Mouse (Mus musculus) G1E (cell line): Measurements from ENCODE around the gene Fblim1. TPM values are rescaled to one million over a fixed set of nuclear protein-coding genes. Genes with fewer than 3 reads are reported as not detected.
A peak's percentile ranks its signal among the peaks of the same experiment; 100 is the strongest.

Source experiments
- ATAC-seq: 2 replicates; pipeline ENCODE4 v1.8.0; 2016; ENCODE audit warnings: mild to moderate bottlenecking; ENCODE audit not compliant: insufficient number of reproducible peaks, poor library complexity, low FRiP score, severe bottlenecking; ENCODE audit errors: extremely low read depth
- DNase-seq: peaks from one replicate; pipeline ENCODE4 v3.0.0; 2012; ENCODE audit warnings: low spot score
- H3K27me3 ChIP-seq: 2 replicates; pipeline ENCODE4 v1.6.1; 2012; ENCODE audit warnings: mild to moderate bottlenecking, low read length, inconsistent platforms; ENCODE audit not compliant: insufficient read depth
- H3K36me3 ChIP-seq: replicated peaks from 2 replicates; pipeline ENCODE3; 2012; ENCODE audit warnings: mild to moderate bottlenecking, inconsistent platforms
- H3K4me1 ChIP-seq: 2 replicates; pipeline ENCODE4 v1.6.1; 2012; ENCODE audit warnings: low read depth, low read length, inconsistent platforms, mixed read lengths; ENCODE audit not compliant: insufficient read depth
- H3K4me3 ChIP-seq: 2 replicates; pipeline ENCODE4 v1.5.1; 2012; ENCODE audit warnings: low read depth, mild to moderate bottlenecking, inconsistent platforms, low read length, moderate library complexity, mixed read lengths
- H3K9me3 ChIP-seq: replicated peaks from 2 replicates; pipeline ENCODE4 v1.6.1; 2012; ENCODE audit warnings: inconsistent platforms
- CTCF ChIP-seq: IDR thresholded peaks from 2 replicates; pipeline ENCODE4 v1.5.1; 2012; ENCODE audit warnings: low read depth, low read length, inconsistent platforms, mixed read lengths
- GATA1 ChIP-seq: IDR thresholded peaks from 2 replicates; pipeline ENCODE4 v1.6.1; 2012; ENCODE audit warnings: borderline replicate concordance, low read length, inconsistent platforms, mixed read lengths
- GATA2 ChIP-seq: IDR thresholded peaks from 2 replicates; pipeline ENCODE4 v1.6.1; 2012; ENCODE audit warnings: low read depth, low read length, inconsistent platforms, borderline replicate concordance
- POLR2AphosphoS5 ChIP-seq: IDR thresholded peaks from 2 replicates; pipeline ENCODE4 v1.6.1; 2012; ENCODE audit warnings: low read depth, low read length, inconsistent platforms; ENCODE audit not compliant: insufficient replicate concordance
- TAL1 ChIP-seq: conservative IDR thresholded peaks from 2 replicates; pipeline ENCODE4 v1.6.1; 2012; ENCODE audit warnings: low read depth, low read length, inconsistent platforms, mixed read lengths
- polyA plus RNA-seq: library from polyadenylated mRNA; stranded (reverse); fragments of >175 nt; gene quantifications from 2 replicates; pipeline ENCODE4 v1.2.3, GENCODE M21; 2012
- total RNA-seq, 2 experiments: library from RNA; stranded (forward) in 1 of 2; stranded (reverse) in 1 of 2; fragments of 200-1000 nt in 1 of 2; fragments of >200 nt in 1 of 2; fragmentation: Nextera tagmentation in 1 of 2; gene quantifications; 2 replicates each; pipeline ENCODE4 v1.2.3; 2014 to 2017

The Fblim1 gene
- total and polyA plus RNA-seq, 3 experiments = 0.11 TPM; not detected in 2

- ATAC-seq = no peak
- peaks cover 18% of the 10 kb centered on the region for H3K4me1 ChIP-seq
- DNase-seq = no peak
- no peaks in the 10 kb centered on the region for H3K9me3 ChIP-seq
- TF ChIP-seq GATA2 (no peak), POLR2AphosphoS5 (no peak), CTCF (no peak), TAL1 (no peak), GATA1 (no peak)
- H3K4me3 ChIP-seq = no peak overlapping the region
- H3K36me3 ChIP-seq = no peaks in the 10 kb centered on the region
- peaks cover 65% of the 10 kb centered on the region for H3K27me3 ChIP-seq
Observed at GRCm38 (mm10) chr4:141617863-141618564, 12.1 kb upstream of the Fblim1 start.

GRCm38 (mm10) chr4:141617299-141617698 is 11.4 kb upstream of the Fblim1 start:
- TF ChIP-seq GATA2 (no peak), POLR2AphosphoS5 (no peak), GATA1 (no peak), CTCF (no peak), TAL1 (no peak)
- Histone ChIP-seq H3K36me3 (no peaks in the 10 kb centered on the region), H3K4me3 (no peak overlapping the region), H3K4me1 (peaks cover 18% of the 10 kb centered on the region), H3K27me3 (peaks cover 62% of the 10 kb centered on the region), H3K9me3 (no peaks in the 10 kb centered on the region)
- ATAC-seq (no peak), DNase-seq (peak; percentile 33)

- ATAC-seq (no peak), DNase-seq (no peak)
- no peak overlapping the region for H3K4me3 ChIP-seq
- H3K9me3 ChIP-seq = no peaks in the 10 kb centered on the region
- no peaks in the 10 kb centered on the region for H3K36me3 ChIP-seq
- TF ChIP-seq TAL1 (no peak), CTCF (no peak), GATA2 (no peak), GATA1 (no peak), POLR2AphosphoS5 (no peak)
- H3K4me1 ChIP-seq = peaks cover 18% of the 10 kb centered on the region
- peaks cover 58% of the 10 kb centered on the region for H3K27me3 ChIP-seq
Observed at GRCm38 (mm10) chr4:141616811-141617210, 10.9 kb upstream of the Fblim1 start.

GRCm38 (mm10) chr4:141614946-141615345 is 9.1 kb upstream of the Fblim1 start:
- DNase-seq (no peak), ATAC-seq (no peak)
- H3K36me3 ChIP-seq = no peaks in the 10 kb centered on the region
- H3K27me3 ChIP-seq = peaks cover 57% of the 10 kb centered on the region
- H3K4me1 ChIP-seq = peaks cover 18% of the 10 kb centered on the region
- H3K4me3 ChIP-seq = no peak overlapping the region
- TF ChIP-seq GATA1 = no peak
- no peak for TF ChIP-seq POLR2AphosphoS5
- TF ChIP-seq GATA2 = no peak
- TF ChIP-seq CTCF = no peak
- TF ChIP-seq TAL1 = no peak
- no peaks in the 10 kb centered on the region for H3K9me3 ChIP-seq

- TF ChIP-seq TAL1 = no peak
- Histone ChIP-seq H3K9me3 (no peaks in the 10 kb centered on the region; the same call in 1 of the 2 replicates), H3K4me3 (no peak overlapping the region), H3K27me3 (peaks cover 40% of the 10 kb centered on the region), H3K4me1 (no peaks in the 10 kb centered on the region), H3K36me3 (no peaks in the 10 kb centered on the region)
- no peak for DNase-seq
- no peak for ATAC-seq
Observed at GRCm38 (mm10) chr4:141609538-141609937, 3.6 kb upstream of the Fblim1 start.

- ATAC-seq = no peak
- Histone ChIP-seq H3K27me3 (peaks cover 47% of the 10 kb centered on the region), H3K4me3 (no peak overlapping the region), H3K36me3 (no peaks in the 10 kb centered on the region), H3K9me3 (no peaks in the 10 kb centered on the region; the same call in 1 of the 2 replicates), H3K4me1 (no peaks in the 10 kb centered on the region)
- DNase-seq = no peak
- TF ChIP-seq CTCF = no peak
- TF ChIP-seq GATA1 = no peak
- no peak for TF ChIP-seq GATA2
- TF ChIP-seq TAL1 = no peak
- no peak for TF ChIP-seq POLR2AphosphoS5
Observed at GRCm38 (mm10) chr4:141605421-141605820, 475 bp downstream of the Fblim1 start.

GRCm38 (mm10) chr4:141604493-141604892 is 1.4 kb downstream of the Fblim1 start:
- H3K9me3 ChIP-seq = no peaks in the 10 kb centered on the region; the same call in 1 of the 2 replicates
- ATAC-seq (no peak), DNase-seq (no peak)
- no peaks in the 10 kb centered on the region for H3K4me1 ChIP-seq
- H3K4me3 ChIP-seq = no peak overlapping the region
- no peak for TF ChIP-seq POLR2AphosphoS5
- no peak for TF ChIP-seq GATA2
- no peak for TF ChIP-seq GATA1
- TF ChIP-seq CTCF = no peak
- TF ChIP-seq TAL1 = no peak
- peaks cover 47% of the 10 kb centered on the region for H3K27me3 ChIP-seq
- no peaks in the 10 kb centered on the region for H3K36me3 ChIP-seq
